Mouse (Mus musculus): ENCODE measurements around the gene a.
"Not testable (repeated sequence)": the region's sequence is repeated elsewhere in the genome, so short reads cannot be mapped to it uniquely, and the experiment has no call there.

Gene a

DNA sequence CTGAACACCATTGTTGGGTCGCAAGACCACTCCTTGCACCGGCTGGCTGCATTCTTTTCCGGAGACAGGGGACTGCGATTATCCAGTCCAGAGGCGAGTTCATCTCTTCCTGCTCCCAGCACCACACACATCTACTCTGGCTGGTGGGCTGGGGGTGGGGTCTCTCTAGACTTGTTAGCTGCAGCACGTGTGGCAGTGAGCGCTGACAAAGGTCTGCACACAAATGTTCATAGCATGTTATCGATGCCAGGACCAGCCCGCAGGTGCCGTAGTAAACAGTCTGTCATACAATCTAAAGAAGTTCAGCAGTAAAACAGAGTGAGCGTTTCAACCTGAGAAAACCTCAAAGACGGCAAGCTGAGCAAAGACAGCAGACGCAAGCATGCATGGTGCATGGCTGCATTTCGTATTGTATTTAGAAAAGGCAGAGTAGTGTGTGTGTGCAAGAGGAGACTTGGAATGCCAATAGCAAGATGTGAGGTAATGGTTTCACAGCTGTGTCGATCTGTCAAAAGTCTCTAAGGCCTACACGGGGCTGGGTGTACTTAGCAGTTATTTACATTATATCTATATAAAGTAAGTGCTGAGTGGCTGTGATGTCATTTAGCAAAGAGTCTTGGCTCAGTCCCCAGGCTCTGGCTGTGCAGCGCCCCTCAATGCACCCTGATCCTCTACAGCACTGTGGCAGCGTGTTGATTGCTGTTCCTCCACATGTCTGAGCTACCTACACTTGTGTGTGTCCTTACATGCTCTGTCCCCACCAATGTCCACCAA lies 180.9 kb downstream of the a start:
- DNase-seq (ENCODE audit: low read depth, low spot score): no peak

GRCm38 (mm10) chr2:154972981-154973380 lies 181.8 kb downstream of the a start:
- no peak for DNase-seq (ENCODE audit: low read depth, low spot score)

- no peak for DNase-seq (ENCODE audit: low read depth, low spot score)
Measured at GRCm38 (mm10) chr2:154986609-154987008, 195.4 kb downstream of the a start.

DNA sequence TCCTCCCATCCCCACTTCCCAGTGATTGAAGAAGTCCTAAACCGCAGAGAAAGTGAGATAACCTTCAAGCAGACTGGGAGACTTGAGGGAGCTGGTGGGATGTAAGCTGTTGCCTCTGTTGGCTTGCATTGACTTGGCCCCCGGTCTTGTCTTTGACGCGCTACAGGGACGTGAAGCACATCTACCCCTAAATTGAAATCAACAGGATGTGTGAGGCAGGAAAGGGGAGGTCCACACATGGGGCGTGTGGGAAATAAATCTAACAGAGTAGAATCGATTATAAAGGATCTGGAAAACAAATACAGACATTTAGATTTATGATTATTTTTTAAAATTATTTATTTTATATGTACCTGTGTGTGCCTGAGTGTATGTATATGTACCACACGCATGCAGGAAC lies 200.2 kb downstream of the a start:
- DNase-seq (ENCODE audit: low read depth, low spot score): no peak

DNA sequence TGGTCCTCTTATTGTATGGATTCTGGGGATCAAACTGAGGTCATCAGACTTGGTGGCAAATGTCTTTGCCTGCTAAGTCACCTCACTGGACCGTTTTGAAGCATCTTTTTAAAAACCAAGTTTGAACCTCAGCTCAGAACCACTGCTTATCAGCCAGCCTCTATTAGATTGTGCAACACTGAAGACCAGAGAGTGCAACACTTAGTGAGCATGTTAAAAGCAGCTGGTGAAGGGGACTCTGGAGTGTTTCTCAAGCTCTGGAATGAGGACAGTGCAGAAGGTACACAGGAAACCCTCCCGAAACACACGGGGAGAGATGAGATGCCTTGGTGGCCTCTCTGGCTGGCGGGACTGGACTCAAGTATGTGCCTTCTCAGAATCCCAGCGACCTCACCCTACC lies 200.9 kb downstream of the a start:
- no peak for DNase-seq (ENCODE audit: low read depth, low spot score)

DNA sequence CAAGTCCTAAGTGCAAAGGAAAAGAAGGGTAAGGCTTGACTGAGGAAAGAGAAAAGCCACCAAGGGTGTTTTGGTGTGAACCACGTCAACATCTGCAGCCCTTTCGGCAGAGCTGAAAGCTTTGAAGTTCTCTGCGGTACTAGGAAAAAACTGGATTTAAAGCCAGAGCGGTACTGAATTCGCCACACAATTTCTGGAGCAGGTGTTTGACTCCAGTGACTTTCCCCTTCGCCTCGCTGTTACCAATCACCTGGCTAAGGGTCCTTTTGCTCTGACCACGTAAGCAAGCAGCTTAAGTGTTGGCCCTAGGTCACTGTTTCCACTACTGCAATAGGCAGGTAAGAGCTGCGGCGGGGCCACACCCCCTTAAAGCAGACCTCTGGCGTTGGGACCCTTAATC lies 214.3 kb downstream of the a start:
- no peak for DNase-seq (ENCODE audit: low read depth, low spot score)

GRCm38 (mm10) chr2:155011086-155011656 lies 220.0 kb downstream of the a start:
- DNase-seq (ENCODE audit: low read depth, low spot score): no peak

DNA sequence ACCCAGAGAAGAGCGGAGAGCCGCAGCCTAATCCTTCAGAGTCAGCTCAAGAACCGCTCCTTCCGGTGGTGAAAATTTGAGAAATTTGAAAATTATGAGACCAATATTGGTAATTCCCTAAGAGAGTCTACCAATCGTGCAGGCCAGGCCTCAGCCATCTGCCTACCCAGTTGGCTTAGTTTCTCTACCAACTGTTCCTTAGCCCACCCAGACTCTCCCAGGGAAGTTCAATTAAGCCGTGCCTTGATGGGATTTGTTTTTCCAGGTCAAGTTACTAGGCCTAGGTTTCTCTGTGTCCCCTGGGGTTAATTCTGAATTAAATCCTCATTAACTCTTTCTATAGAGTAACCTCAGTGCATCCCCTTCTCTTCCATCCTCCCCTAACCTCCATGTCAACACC lies 221.8 kb downstream of the a start:
- no peak for DNase-seq (ENCODE audit: low read depth, low spot score)

DNA sequence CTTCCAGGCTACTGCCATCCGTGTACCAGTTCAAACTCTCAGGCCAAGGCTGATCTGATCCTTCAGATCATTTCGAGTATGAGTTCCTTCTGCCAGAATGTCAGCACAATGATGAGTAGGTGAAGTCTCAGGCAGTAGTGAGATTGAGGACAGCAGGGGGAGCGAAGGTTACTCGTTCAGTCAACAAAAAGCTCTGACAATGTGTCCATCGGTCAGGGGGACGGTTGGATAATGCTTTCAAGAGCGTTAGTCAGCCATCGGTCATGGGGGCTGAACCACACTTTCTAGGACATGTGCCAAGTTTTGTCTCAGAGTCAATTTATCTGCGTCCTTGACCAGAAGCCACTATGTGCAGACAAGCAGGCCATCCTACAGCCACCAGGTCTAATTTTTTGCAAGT lies 225.5 kb downstream of the a start:
- DNase-seq (ENCODE audit: low read depth, low spot score): not testable (repeated sequence)

DNA sequence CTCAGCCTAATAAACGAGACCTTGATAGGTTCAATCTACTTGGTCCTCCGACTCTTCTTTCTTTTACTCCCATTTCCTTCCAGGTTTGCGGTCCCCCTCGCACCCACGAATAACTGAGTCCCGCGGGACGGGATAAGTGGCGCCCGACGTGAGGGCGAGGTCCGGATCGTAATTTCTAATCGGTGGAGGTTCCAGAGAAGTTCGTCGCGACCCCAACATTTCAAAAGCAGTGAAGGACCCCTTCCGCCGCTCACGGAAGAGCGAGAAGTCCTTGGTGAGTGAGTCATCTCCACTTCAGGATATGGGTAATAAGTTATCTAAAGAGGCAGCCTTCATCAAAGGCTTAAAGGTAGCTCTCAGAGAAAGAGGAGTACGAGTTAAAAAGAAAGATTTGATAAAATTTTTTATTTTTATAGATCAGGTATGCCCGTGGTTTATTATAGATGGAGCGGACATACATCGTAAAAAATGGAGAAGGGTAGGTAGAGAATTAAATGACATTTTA lies 227.1 kb downstream of the a start, which contains the start of gene Gm14226:
TSS of gene Gm14226 (plus strand) at position 16 of the 505 bp plus-strand sequence.
- DNase-seq (ENCODE audit: low read depth, low spot score): not testable (repeated sequence)

DNA sequence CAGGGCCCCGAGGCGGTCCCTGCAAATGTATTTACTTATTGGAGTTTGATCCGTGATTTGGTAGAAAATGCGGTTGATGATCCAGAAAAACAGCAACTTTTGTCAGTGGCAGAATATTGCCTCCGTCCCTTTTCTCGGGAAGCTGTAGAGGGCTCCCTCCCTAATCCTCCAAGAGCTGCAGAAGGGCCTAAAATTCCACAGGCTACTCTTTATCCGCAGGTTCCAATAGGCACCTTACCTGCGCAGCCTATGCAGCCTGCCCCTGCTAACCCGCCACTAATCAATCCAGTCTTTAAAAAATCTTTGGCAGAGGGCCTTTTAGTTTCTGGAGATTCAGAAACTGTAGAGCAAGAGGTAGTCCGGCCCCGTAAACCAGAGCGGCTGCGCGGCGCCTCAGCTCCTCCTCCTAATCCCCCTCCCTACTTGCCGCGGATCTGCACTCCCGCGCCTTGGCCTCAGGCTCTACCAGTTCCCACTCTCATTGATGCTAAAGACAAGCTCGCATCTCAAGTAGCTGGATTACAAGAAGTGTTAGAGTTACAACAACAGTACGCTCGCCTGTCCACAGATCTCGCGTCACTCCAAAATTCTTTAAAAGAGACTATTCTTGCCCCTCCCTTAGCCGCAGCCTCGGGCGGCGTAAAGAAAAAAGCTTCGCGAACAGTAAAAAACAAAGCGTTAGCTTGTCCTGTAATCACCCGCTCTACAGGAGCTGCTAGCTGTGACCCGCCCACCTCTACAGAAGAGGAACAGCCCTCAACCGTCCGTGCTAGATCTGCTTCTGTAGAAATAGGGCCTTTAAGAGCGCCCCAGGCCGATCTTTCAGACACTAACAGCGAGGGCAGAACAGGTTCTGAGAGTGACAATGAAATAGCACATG lies 227.8 kb downstream of the a start:
- no peak for DNase-seq (ENCODE audit: low read depth, low spot score)

DNA sequence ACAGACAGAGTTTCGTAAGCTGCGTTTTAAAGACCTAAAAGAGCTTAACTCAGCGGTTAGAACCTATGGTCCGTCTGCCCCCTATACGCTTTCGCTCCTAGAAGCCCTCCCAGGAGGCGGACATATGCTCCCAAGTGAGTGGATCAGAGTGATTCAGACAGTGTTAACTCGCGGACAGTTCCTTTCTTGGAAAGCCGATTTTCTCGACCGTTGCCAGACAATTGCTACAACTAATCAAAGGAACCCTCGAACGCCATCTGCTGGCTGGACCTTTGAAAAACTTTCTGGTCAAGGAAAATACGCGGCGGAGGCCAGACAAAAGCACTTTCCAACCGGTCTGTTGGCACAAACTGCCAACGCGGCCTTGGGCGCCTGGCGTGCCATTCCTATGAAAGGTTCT lies 228.5 kb downstream of the a start:
- DNase-seq (ENCODE audit: low read depth, low spot score): peak; percentile 36

GRCm38 (mm10) chr2:155020247-155020826 lies 229.1 kb downstream of the a start:
- DNase-seq (ENCODE audit: low read depth, low spot score): not testable (repeated sequence)

DNA sequence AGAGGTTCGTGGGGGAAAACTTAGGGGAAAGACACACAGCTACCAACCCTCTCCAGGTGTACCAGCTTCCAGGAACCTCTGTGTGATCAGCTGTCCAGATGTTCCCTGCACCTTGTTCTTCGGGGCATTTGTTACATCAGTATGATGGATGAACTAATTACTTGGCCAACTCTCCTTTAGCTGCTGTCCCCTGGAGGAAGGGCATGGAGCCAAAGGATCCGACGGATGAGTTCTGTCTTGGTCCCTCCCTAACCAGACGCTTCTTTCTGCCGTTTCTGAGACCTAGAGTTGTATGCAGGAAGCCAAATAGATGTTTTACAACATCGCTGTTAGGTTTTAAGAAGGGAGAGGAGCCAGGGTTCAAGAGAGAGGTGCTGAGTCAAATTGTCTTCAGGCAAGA lies 239.6 kb downstream of the a start:
- DNase-seq (ENCODE audit: low read depth, low spot score): no peak

DNA sequence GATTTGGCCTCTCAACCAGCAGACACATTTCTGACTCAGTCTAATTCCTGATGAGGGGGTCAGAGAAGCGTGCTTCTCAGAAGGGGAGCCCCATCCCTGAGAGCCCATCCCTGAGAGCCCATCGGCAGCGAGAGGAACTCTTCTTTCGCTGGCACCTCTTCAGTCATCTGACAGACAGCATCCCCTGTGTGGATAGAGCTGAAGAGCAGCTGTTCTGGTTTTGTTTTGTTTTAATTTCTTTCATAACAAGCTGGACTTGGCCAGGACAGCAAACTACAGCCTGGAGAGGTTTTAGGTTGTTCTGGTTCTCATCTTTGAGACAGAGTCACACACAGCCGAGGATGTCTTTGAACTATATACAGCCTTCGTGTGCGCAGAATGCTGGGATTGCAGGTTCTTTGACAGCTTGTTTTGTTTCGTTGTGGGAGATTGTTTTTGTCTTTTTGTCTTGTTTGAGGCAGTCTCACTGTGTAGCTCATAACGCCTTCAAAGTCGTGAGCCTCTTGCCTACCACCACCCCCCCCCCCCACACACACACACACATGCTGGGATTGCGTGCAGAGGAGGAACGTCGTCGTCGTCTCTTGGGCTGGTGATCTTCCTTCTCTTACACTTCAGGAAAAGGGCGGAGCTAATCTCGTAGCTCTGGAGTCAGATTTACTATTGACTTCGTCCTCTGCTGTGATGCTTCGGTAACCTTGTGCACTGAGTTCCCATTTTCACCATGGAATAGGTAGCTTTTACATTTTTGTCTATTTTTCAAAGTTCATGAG lies 241.9 kb downstream of the a start:
- no peak for DNase-seq (ENCODE audit: low read depth, low spot score)

GRCm38 (mm10) chr2:155039956-155040355 lies 248.8 kb downstream of the a start:
- DNase-seq (ENCODE audit: low read depth, low spot score): no peak

GRCm38 (mm10) chr2:155044542-155044941 lies 253.3 kb downstream of the a start:
- DNase-seq (ENCODE audit: low read depth, low spot score): no peak

DNA sequence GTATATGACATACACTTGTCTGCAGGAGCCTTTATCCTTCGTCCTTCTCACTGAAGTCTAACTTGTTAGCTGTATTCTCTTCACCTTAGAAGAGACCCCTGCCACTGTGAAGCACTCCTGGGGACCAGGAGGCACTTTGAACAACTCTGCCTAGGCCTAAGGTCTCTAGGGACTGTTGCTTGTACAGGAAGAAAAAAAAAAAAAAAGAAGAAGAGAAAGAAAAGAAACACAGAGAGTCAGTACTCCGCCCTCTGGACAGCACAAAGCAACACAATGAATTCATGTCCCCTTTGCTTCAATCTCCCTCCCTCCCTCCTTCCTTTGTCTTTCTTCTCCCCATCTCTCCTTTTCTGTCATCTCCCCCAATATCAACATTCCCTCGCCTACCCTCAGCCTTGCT lies 253.9 kb downstream of the a start:
- DNase-seq (ENCODE audit: low read depth, low spot score): no peak

GRCm38 (mm10) chr2:155046803-155047202 lies 255.6 kb downstream of the a start:
- no peak for DNase-seq (ENCODE audit: low read depth, low spot score)

DNA sequence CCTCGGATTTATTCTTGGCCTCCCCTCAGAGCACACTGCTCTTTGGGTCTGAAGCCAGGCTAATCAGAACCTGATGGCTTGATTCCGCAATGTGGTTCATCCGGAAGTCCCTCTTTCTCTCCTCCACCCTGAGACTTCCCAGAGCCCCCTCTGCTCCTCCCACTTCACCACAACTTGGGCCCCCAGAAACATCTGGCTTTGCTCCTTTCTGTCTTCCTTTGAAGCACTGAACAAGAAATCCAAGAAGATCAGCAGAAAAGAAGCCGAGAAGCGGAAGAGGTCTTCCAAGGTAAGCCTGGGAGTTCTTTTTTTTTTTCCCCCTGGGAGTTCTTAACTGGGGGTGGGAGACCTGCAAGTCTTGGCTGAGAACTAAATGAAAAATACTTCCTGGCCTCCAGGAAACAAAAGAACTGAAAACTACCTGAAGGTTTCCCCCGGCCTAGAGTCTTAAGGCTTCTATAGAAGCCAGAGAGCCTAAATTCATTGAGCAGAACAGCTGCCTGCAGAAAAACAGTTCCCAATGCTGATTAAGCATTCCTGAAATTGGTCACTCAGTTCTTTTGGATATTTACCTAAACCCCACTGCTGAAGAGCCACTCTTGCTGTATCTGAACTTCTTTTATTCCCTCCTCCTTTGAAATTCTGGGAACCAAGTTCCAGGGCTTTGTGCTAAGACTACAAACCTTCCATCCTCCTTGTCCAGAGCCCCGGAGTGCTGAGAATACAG lies 256.4 kb downstream of the a start:
- DNase-seq (ENCODE audit: low read depth, low spot score): no peak

Measured in c-Kit-negative CD71-positive TER-119-positive erythroid progenitor cells, embryonic 14.5 days (primary cell).